Comparison of ENCODE assay signal across 9 mouse cellular contexts in genomic region chr2:25318119-25318966, GRCm38 (mm10). TPM values are rescaled to one million over a fixed set of nuclear protein-coding genes. Genes with fewer than 3 reads are reported as not detected.
DNase-seq lines count a peak whose midpoint lies in the region; ATAC-seq and TF ChIP-seq lines count a peak whose summit lies in the region.
"Had no signal": no experiment of that assay in that cellular context is flagged by ENCODE, and none has a peak within 500 bp of the region (broad histone marks: within the 10 kb centered on the region; RNA-seq: fewer than 3 reads in every experiment).

No protein-coding gene starts in this region.

- no peaks in the 10 kb centered on the region for H3K9me3 ChIP-seq in heart, embryonic 16.5 days (replicated peaks; ENCODE audit: control insufficient read depth, low read length)
- peaks cover 8% of the 10 kb centered on the region for H3K9me3 ChIP-seq in G1E (replicated peaks)
- H3K9me3 ChIP-seq in forebrain, embryonic 10.5 days: no peaks in the 10 kb centered on the region
- no peaks in the 10 kb centered on the region for H3K9me3 ChIP-seq in limb, embryonic 11.5 days (ENCODE audit: control insufficient read depth, low read length)

- peaks cover 41% of the 10 kb centered on the region for H3K27me3 ChIP-seq in heart, embryonic 16.5 days (ENCODE audit: control insufficient read depth, insufficient read depth, low read length)
- H3K27me3 ChIP-seq in G1E (ENCODE audit: insufficient read depth, low read length): peaks cover 31% of the 10 kb centered on the region
- peaks cover 82% of the 10 kb centered on the region for H3K27me3 ChIP-seq in forebrain, embryonic 10.5 days (ENCODE audit: poor library complexity, severe bottlenecking)
- H3K27me3 ChIP-seq in limb, embryonic 11.5 days (ENCODE audit: control insufficient read depth, insufficient read depth, low read length): peaks cover 36% of the 10 kb centered on the region
- H3K27me3 ChIP-seq in small intestine, adult 2 months (ENCODE audit: control insufficient read depth, insufficient read depth, low read length): peaks cover 8% of the 10 kb centered on the region; the same call in 1 of the 2 replicates
- H3K27me3 ChIP-seq in thymus, adult 2 months (ENCODE audit: control insufficient read depth, insufficient read depth, low read length): no peaks in the 10 kb centered on the region; the same call in 1 of the 2 replicates

- no peak overlapping the region for H3K9ac ChIP-seq in heart, embryonic 16.5 days (ENCODE audit: low read length)
- H3K9ac ChIP-seq in limb, embryonic 11.5 days (ENCODE audit: low read length): no peak overlapping the region

- H3K4me3 ChIP-seq in heart, embryonic 16.5 days (ENCODE audit: low read length): peak overlapping the region; percentile 33
- peak overlapping the region; percentile 34; the same call in 1 of the 2 replicates for H3K4me3 ChIP-seq in G1E (ENCODE audit: low read depth, low read length)
- H3K4me3 ChIP-seq in forebrain, embryonic 10.5 days: peak overlapping the region; percentile 49
- H3K4me3 ChIP-seq in limb, embryonic 11.5 days (ENCODE audit: low read depth, low read length): peak overlapping the region; percentile 24
- peak overlapping the region; percentile 21; the same call in 1 of the 2 replicates for H3K4me3 ChIP-seq in small intestine, adult 2 months (ENCODE audit: low read depth, low read length)
- no peak overlapping the region for H3K4me3 ChIP-seq in thymus, adult 2 months (ENCODE audit: control insufficient read depth, insufficient read depth, low read length)

- no peak for TF ChIP-seq CTCF in G1E (IDR thresholded peaks at IDR 0.05; ENCODE audit: low read depth, low read length)
- no peak for TF ChIP-seq CTCF in small intestine, adult 2 months (IDR thresholded peaks at IDR 0.05; ENCODE audit: extremely low read depth, insufficient read length, insufficient replicate concordance, low read depth, low read length)
- TF ChIP-seq CTCF in thymus, adult 2 months (IDR thresholded peaks at IDR 0.05; ENCODE audit: borderline replicate concordance, control insufficient read depth, extremely low read depth, insufficient read depth, low read length, poor library complexity): no peak

- WGBS in heart, embryonic 16.5 days: 7% methylated on average over 31 of the region's 31 CpGs
- 6% methylated on average over 31 of the region's 31 CpGs for WGBS in forebrain, embryonic 10.5 days
- WGBS in limb, embryonic 11.5 days: 7% methylated on average over 31 of the region's 31 CpGs
- WGBS in small intestine, adult 2 months: 5% methylated on average over 31 of the region's 31 CpGs
- WGBS in thymus, adult 2 months: 9% methylated on average over 31 of the region's 31 CpGs

- peak overlapping the region; percentile 57 for H3K4me2 ChIP-seq in heart, embryonic 16.5 days (ENCODE audit: low read depth, low read length)
- peak overlapping the region; percentile 47 for H3K4me2 ChIP-seq in limb, embryonic 11.5 days (ENCODE audit: low read depth, severe bottlenecking)

- no peak for TF ChIP-seq POLR2A in small intestine, adult 2 months (IDR thresholded peaks at IDR 0.05; ENCODE audit: low read depth, low read length)
- no peak for TF ChIP-seq POLR2A in thymus, adult 2 months (IDR thresholded peaks at IDR 0.05; ENCODE audit: control insufficient read depth, extremely low read depth, insufficient read depth, low read length, poor library complexity)

- H3K4me1 ChIP-seq in heart, embryonic 16.5 days (ENCODE audit: control insufficient read depth, insufficient read depth, low read length): no peaks in the 10 kb centered on the region
- H3K4me1 ChIP-seq in G1E (ENCODE audit: insufficient read depth, low read depth, low read length): peaks cover 14% of the 10 kb centered on the region
- peaks cover 10% of the 10 kb centered on the region for H3K4me1 ChIP-seq in forebrain, embryonic 10.5 days
- peaks cover 7% of the 10 kb centered on the region for H3K4me1 ChIP-seq in limb, embryonic 11.5 days (ENCODE audit: control insufficient read depth, insufficient read depth, low read length)
- peaks cover 5% of the 10 kb centered on the region; the same call in 1 of the 2 replicates for H3K4me1 ChIP-seq in small intestine, adult 2 months (ENCODE audit: control insufficient read depth, insufficient read depth, insufficient read length, low read length)
- peaks cover 8% of the 10 kb centered on the region for H3K4me1 ChIP-seq in thymus, adult 2 months (replicated peaks; ENCODE audit: control insufficient read depth, insufficient read depth, low read length)

- no peak for ATAC-seq in heart, embryonic 16.5 days (replicated peaks; ENCODE audit: extremely low read depth, insufficient read depth, low FRiP score)
- no peak for ATAC-seq in G1E (ENCODE audit: extremely low read depth, insufficient number of reproducible peaks, low FRiP score, poor library complexity, severe bottlenecking)
- peak; percentile 47; the same call in 1 of the 2 replicates for ATAC-seq in limb, embryonic 11.5 days (ENCODE audit: insufficient number of reproducible peaks, low FRiP score, low TSS enrichment, low read depth)

- no peak for DNase-seq in heart, adult 11 months
- DNase-seq in G1E (ENCODE audit: low spot score): no peak
- DNase-seq in forebrain, embryonic 10.5 days (ENCODE audit: extremely low spot score, low spot score): no peak
- no peak for DNase-seq in limb, embryonic 11.5 days (ENCODE audit: low spot score)
- DNase-seq in thymus, adult 2 months: no peak
- DNase-seq in spleen, postnatal 36 days (ENCODE audit: low spot score in 2 of 2): no peak

- no peak overlapping the region for H3K27ac ChIP-seq in heart, embryonic 16.5 days (ENCODE audit: low read length)
- no peak overlapping the region for H3K27ac ChIP-seq in forebrain, embryonic 10.5 days
- H3K27ac ChIP-seq in limb, embryonic 11.5 days (replicated peaks; ENCODE audit: low read depth, low read length): no peak overlapping the region
- no peak overlapping the region for H3K27ac ChIP-seq in small intestine, adult 2 months (ENCODE audit: insufficient read depth, low read depth, low read length)
- H3K27ac ChIP-seq in thymus, adult 2 months (ENCODE audit: control insufficient read depth, insufficient read depth, low read length): no peak overlapping the region

- no peaks in the 10 kb centered on the region for H3K36me3 ChIP-seq in heart, embryonic 16.5 days (ENCODE audit: control insufficient read depth, insufficient read depth)
- H3K36me3 ChIP-seq in G1E (replicated peaks): no peaks in the 10 kb centered on the region
- no peaks in the 10 kb centered on the region for H3K36me3 ChIP-seq in forebrain, embryonic 10.5 days (replicated peaks)
- no peaks in the 10 kb centered on the region for H3K36me3 ChIP-seq in limb, embryonic 11.5 days (ENCODE audit: control insufficient read depth, insufficient read depth, low read length)
- H3K36me3 ChIP-seq in small intestine, adult 2 months (ENCODE audit: control insufficient read depth, insufficient read depth, low read length): no peaks in the 10 kb centered on the region
- H3K36me3 ChIP-seq in thymus, adult 2 months (ENCODE audit: control insufficient read depth, insufficient read depth, low read length): no peaks in the 10 kb centered on the region

RNA-seq across cellular contexts. Expression of gene Grin1, which starts 0.6 kb away (rescaled TPM):
- polyA plus RNA-seq in heart, embryonic 16.5 days (2015; fragmentation: Nextera tagmentation; extraction: Ambion mirVana): 0.14 TPM in 1 of 2 replicates, not detected in the other
- total RNA-seq in G1E (2014; fragmentation: Nextera tagmentation): 1.7 TPM in 1 of 2 replicates, not detected in the other
- 0.17 and 0.33 TPM in 2 replicates for total RNA-seq in G1E (2017)
- 0.68 and 0.73 TPM in 2 replicates for polyA plus RNA-seq in G1E (2012)
- 0.87 and 1.3 TPM in 2 replicates for polyA plus RNA-seq in forebrain, embryonic 10.5 days (2016; fragmentation: Nextera tagmentation; extraction: Ambion mirVana)
- polyA plus RNA-seq in limb, embryonic 11.5 days (2014; fragmentation: Nextera tagmentation; extraction: Ambion mirVana): 0.60 and 1.4 TPM in 2 replicates
- 0.34 and 0.63 TPM in 2 replicates for polyA plus RNA-seq in small intestine, adult 2 months (2012; rRNA removed)
- 0.50 TPM in 2 replicates for polyA plus RNA-seq in thymus, adult 2 months (2012; rRNA removed)

RNA-seq across cellular contexts. Expression of gene Man1b1, which starts 13.8 kb away (rescaled TPM):
- 24.7 and 28.4 TPM in 2 replicates for polyA plus RNA-seq in heart, embryonic 16.5 days (2015; fragmentation: Nextera tagmentation; extraction: Ambion mirVana)
- 38.3 and 47.0 TPM in 2 replicates for total RNA-seq in G1E (2014; fragmentation: Nextera tagmentation)
- 45.3 and 57.2 TPM in 2 replicates for total RNA-seq in G1E (2017)
- polyA plus RNA-seq in G1E (2012): 9.9 and 18.0 TPM in 2 replicates
- 53.5 and 58.9 TPM in 2 replicates for polyA plus RNA-seq in forebrain, embryonic 10.5 days (2016; fragmentation: Nextera tagmentation; extraction: Ambion mirVana)
- 81.9 and 97.6 TPM in 2 replicates for polyA plus RNA-seq in limb, embryonic 11.5 days (2014; fragmentation: Nextera tagmentation; extraction: Ambion mirVana)
- polyA plus RNA-seq in small intestine, adult 2 months (2012; rRNA removed): 11.1 and 20.5 TPM in 2 replicates
- 23.1 and 26.3 TPM in 2 replicates for polyA plus RNA-seq in thymus, adult 2 months (2012; rRNA removed)

RNA-seq across cellular contexts. Expression of gene Lrrc26, which starts 28.6 kb away (rescaled TPM):
- 0.89 and 1.2 TPM in 2 replicates for polyA plus RNA-seq in heart, embryonic 16.5 days (2015; fragmentation: Nextera tagmentation; extraction: Ambion mirVana)
- total RNA-seq in G1E (2014; fragmentation: Nextera tagmentation): not detected in 2 replicates
- not detected in 2 replicates for total RNA-seq in G1E (2017)
- not detected in 2 replicates for polyA plus RNA-seq in G1E (2012)
- polyA plus RNA-seq in forebrain, embryonic 10.5 days (2016; fragmentation: Nextera tagmentation; extraction: Ambion mirVana): not detected in 2 replicates
- polyA plus RNA-seq in limb, embryonic 11.5 days (2014; fragmentation: Nextera tagmentation; extraction: Ambion mirVana): not detected in 2 replicates
- polyA plus RNA-seq in small intestine, adult 2 months (2012; rRNA removed): 49.7 and 138 TPM in 2 replicates
- polyA plus RNA-seq in thymus, adult 2 months (2012; rRNA removed): 1.0 and 1.6 TPM in 2 replicates
- total RNA-seq: CH12.LX had no signal

RNA-seq across cellular contexts. Expression of gene Tmem210, which starts 30.4 kb away (rescaled TPM):
- not detected in 2 replicates for polyA plus RNA-seq in heart, embryonic 16.5 days (2015; fragmentation: Nextera tagmentation; extraction: Ambion mirVana)
- not detected in 2 replicates for total RNA-seq in G1E (2014; fragmentation: Nextera tagmentation)
- total RNA-seq in G1E (2017): not detected in 2 replicates
- polyA plus RNA-seq in G1E (2012): not detected in 2 replicates
- polyA plus RNA-seq in forebrain, embryonic 10.5 days (2016; fragmentation: Nextera tagmentation; extraction: Ambion mirVana): not detected in 2 replicates
- polyA plus RNA-seq in limb, embryonic 11.5 days (2014; fragmentation: Nextera tagmentation; extraction: Ambion mirVana): not detected in 2 replicates
- not detected in 2 replicates for polyA plus RNA-seq in small intestine, adult 2 months (2012; rRNA removed)
- polyA plus RNA-seq in thymus, adult 2 months (2012; rRNA removed): 0.35 TPM in 1 of 2 replicates, not detected in the other
- total RNA-seq: CH12.LX had no signal

RNA-seq across cellular contexts. Expression of gene Dpp7, which starts 37.8 kb away (rescaled TPM):
- polyA plus RNA-seq in heart, embryonic 16.5 days (2015; fragmentation: Nextera tagmentation; extraction: Ambion mirVana): 10.3 and 10.6 TPM in 2 replicates
- total RNA-seq in G1E (2014; fragmentation: Nextera tagmentation) (5.5 and 8.6 TPM in 2 replicates), G1E (2017) (71.4 and 95.5 TPM in 2 replicates)
- polyA plus RNA-seq in G1E (2012): 4.5 and 7.7 TPM in 2 replicates
- 17.6 and 21.8 TPM in 2 replicates for polyA plus RNA-seq in forebrain, embryonic 10.5 days (2016; fragmentation: Nextera tagmentation; extraction: Ambion mirVana)
- polyA plus RNA-seq in limb, embryonic 11.5 days (2014; fragmentation: Nextera tagmentation; extraction: Ambion mirVana): 16.6 and 18.8 TPM in 2 replicates
- polyA plus RNA-seq in small intestine, adult 2 months (2012; rRNA removed): 12.5 and 24.4 TPM in 2 replicates
- polyA plus RNA-seq in thymus, adult 2 months (2012; rRNA removed): 24.5 and 25.6 TPM in 2 replicates

Comparison
In these comparisons a context has a peak if more than half of its experiments do, and no peak if none do; other contexts are left out.
1. RNA of gene Lrrc26, which starts 28.6 kb away (polyA plus RNA-seq): 49.7 to 138 TPM in small intestine, adult 2 months; 1.0 to 1.6 TPM in thymus, adult 2 months, 0.89 to 1.2 TPM in heart, embryonic 16.5 days, not detected in G1E, not detected in forebrain, embryonic 10.5 days and not detected in limb, embryonic 11.5 days; every median in the first group is over 10 times any median in the second.